Mouse (Mus musculus) T-helper 1 cell (primary cell): ENCODE results near the gene 4930426L09Rik.
"Not testable (repeated sequence)": the region's sequence is repeated elsewhere in the genome, so short reads cannot be mapped to it uniquely, and the experiment has no call there.

Experiments used
- in situ Hi-C: fragments of 300-600 bp; cut with MboI, MseI; formaldehyde crosslinking; loops from one replicate; pipeline ENCODE4 v1.15.1; 2025; ENCODE audit warnings: high pct_unique_total_duplicates

4930426L09Rik gene

DNA sequence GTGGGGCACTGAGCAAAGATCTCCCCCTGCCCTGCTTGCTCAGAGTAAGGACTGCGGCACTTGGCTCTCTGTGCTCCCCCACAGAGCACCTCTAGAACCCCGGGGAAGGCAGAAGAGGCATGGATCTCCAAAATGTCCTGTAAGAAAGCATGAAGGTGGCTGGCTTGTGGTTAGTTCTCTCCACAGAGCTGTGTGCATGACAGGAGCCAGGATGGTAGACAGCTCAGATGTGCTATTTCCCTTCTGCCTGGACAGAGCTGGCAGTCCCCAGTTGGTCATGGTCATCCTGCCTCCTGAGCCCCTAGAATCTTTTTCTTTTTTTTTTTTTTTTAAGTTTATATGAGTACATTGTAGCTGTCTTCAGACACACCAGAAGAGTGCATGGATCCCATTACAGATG, 27.7 kb upstream of the 4930426L09Rik start:
- in situ Hi-C loops = no loop called here

DNA sequence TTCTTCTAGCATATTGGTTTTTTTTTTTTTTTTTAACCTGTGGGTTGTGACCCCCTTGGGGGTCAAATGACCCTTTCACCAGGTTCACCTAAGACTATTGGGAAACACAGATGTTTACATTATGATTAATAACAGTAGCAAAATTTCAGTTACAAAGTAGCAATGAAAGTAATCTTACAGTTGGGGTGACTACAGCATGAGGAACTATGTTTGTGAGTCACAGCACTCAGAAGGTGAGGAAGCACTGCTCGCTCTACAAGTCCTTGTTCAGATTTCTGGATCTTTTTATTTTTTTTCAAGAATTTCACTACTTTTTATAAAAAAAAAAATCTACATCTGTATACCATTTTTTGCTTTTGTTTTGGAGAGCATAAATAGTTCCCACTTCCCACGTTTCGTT, 26.6 kb upstream of the 4930426L09Rik start:
- in situ Hi-C loops = no loop called here

DNA sequence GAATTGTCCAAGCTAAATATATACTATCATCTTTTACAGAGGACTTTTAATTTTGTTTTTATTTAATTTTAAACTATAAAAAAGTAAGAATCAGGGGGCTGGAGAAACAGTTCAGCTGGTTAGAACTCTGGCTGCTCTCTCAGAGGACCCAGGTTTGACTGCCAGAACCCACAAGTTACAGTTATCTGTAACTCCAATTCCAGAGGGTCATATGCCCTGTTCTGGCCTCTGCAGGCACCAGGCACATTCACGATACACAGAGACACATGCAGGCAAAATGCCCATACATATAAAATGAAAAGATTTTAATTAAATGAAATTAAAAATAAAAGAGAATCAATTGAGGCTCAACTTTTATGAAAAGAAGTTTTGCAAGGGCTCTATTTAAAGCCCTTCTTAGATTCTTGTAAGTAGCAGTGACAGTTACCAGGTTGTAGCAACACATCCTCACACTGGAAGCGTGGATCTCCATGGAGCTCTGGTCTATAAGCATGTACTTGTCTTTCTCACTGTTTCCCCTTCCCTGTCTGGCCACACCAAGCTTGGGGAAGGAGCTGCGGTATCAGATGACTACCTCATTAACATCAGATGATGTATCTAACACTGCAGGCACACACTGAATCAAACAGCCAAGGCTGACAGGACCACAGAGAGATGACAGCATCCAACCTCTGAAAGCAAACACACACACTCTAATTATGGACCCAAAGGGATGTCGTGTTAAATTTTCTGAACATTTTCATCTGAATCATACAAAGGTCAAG, 23.1 kb upstream of the 4930426L09Rik start:
- in situ Hi-C loops = no loop called here

DNA sequence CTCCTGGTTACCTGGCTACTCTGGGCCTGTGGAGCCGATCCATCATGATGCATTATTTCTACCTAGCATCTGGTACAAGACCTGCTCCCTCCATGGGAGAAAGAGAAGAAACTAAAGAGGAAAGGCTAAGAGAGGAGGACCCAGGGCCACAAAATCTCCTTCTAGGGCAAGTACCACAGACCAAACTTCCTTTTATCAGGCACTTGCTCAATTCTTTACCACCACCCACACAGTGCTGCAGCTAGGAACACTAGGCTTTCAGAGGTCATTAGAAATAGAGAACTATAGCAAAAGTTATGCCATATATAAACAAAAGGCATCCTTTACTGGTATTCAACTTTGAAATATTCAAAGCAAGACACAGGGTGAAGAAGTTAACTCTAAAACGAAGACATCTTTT, 22.0 kb upstream of the 4930426L09Rik start:
- in situ Hi-C loops = no loop called here

DNA sequence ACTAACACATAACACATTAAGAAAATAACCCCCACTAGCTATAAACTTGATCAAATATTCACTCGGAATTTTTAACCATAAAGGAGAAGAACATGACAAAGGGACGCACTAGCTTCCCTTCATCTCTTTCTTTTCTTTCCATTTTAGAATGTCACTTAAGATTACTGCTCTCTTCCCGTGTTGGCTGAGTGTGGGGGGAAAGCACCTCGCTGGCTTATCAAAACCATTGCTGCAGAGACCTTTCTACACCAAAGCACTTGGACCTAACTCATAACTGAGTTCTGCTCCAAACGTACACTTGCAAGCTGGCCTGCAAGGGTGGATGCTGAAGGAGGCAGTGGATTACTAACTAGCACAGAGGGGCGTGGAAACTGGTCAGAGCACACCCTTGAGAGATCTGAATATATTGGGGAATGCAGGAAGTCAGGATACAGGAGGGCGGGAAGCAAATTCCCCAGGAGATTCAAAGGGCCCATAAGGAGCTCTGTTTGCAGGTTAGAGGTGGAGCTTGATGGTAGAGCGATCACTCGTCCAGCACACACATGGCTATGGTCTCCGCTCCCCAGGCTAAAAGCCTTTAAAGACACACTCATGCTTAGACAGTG, 20.8 kb upstream of the 4930426L09Rik start:
- in situ Hi-C loops = no loop called here

DNA sequence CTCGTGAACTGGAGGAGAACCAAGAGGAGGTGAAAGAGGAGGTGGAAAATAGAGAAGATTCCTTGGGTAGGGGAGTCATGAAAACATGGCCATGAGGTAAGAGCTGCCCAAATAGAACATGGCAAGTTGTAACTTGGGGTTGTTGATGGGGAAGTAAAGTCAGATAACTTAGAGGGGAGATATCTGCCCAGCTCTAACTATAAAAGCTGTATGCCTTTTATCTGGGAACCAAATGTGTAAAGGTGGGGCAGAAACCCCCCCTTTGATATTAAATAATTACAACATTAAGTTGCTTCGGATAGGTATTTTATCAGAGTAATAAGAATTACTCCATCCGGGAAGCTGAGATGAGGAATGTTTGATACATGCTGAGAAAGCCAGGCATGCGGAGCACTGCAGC, 19.1 kb upstream of the 4930426L09Rik start:
- in situ Hi-C loops = no loop called here

DNA sequence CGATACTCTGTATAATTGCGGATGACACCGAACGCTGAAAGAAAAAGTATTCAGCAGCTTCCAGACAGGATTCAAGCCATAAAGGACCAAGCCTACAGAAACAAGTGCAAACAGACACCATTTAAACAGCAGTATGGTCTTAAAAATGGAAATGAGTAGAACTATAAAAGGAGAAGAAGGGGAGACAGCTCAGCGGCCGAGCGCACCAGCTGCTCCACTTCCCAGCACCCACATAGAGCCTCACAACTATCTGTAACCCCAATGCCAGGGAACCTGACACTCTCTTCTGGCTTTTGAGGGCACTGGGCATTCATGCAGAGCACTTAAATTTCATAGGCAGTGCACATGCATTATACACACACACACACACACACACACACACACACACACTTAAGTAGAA, 18.5 kb upstream of the 4930426L09Rik start:
- in situ Hi-C loops = no loop called here

DNA sequence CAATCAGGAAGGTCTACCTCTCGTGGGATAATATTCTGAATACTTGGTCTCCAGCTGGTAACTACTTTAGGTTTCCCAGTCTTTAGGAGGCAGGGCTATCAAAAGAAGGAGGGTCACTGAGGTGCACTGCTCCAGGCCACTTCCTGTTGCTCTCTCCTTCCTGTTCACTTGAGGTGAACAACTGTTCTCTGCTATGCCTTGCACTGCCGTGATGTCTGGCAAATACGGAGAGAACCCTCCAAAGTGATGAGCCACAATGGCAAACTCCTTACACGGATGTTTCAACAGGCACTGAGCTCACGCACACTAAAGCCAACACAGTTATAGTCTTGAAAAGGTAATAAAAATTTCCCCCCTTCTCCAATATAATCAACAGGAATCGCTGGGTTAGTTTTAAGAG, 15.6 kb upstream of the 4930426L09Rik start:
- in situ Hi-C loops = no loop called here

DNA sequence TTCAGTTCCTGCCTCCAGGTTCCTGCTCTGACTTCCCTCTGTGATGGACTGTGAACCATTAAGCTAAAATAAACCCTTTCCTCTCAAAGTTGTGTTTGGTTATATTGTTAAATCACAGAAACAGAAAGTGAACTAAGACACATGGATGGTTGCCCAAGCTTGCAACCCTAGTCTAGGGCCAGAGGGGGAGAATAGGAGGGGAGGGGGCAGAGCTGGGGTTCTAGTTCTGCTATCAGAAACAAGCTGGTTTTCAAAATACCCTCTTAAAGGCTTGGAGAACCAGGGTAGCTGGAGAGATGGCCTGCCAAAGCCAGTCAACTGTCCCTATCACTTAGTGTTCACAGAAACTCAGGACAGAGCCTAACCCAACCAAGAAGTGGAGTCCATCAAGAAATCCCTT, 14.6 kb upstream of the 4930426L09Rik start:
- in situ Hi-C loops = no loop called here

DNA sequence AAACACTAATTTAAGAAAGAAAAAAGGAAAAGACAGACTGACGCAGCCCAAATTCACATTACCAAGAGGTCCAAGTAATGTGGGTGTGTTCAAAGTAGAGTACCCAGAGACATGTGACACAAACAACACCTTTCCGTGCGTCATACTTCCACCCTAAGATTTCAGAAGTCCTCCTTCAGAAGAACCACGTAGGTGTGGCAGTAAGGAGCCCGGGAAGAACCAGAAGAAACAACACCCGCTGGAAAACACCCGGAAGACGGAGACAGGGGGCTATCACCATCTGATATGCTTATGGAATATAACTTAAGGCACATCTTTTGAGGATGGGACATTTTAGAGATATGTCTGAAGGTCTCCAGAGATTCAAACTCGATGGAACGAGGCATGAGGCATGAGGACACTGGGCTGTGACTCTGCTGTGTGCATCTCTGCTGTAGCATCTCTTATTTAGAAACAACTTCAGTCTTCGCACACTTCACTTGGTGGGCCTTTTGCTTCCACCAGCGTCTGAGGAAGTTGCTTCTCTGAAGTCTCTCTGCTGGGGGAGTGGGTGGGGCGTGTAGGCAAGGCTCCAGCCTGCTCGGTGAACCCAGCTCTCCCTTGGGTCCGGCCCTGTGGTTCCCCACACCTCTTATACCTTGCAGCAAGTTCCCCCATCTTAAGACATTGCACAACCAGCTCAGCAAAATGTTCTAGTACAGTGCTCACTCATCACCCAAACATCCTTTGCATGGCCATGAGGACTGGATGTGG, 13.9 kb upstream of the 4930426L09Rik start:
- in situ Hi-C loops = no loop called here

DNA sequence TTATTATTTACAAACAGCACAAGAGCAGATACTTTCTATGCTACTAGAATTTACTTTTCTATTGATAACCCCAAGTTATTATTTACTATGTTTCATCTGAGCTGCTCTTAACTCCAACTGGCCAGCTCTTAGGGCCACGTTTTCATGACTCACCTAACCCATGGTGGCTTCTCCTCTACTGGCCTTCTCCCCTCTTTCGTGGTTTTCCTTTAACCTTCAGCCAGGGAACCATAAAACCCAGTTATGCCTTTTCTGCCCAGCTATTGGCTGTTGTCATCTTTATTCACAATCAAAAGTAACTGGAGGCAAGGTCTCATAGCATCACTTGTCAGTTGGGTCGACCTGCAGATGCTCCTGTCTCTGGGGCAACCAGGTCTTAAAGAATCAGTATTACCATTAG, 12.6 kb upstream of the 4930426L09Rik start:
- in situ Hi-C loops = no loop called here

DNA sequence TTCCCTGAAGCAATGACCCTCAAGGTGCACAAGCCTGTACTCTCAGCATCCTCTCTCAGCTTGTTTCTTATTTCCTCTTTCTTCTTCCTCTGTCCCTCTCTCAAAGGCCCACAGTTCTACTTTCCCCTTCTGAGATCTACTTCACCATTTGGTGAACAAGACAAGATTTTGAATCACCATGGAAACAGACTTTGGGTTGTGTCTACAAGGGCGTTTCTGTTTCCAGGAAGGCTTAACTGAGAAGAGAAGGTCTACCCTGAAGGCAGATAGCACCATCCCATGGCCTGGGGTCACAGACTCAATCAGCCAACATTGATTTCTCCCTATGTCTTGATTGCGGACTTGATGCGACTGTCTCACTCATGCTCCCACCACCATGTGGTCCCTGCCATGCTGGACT, 9.3 kb upstream of the 4930426L09Rik start:
- in situ Hi-C loops = no loop called here

DNA sequence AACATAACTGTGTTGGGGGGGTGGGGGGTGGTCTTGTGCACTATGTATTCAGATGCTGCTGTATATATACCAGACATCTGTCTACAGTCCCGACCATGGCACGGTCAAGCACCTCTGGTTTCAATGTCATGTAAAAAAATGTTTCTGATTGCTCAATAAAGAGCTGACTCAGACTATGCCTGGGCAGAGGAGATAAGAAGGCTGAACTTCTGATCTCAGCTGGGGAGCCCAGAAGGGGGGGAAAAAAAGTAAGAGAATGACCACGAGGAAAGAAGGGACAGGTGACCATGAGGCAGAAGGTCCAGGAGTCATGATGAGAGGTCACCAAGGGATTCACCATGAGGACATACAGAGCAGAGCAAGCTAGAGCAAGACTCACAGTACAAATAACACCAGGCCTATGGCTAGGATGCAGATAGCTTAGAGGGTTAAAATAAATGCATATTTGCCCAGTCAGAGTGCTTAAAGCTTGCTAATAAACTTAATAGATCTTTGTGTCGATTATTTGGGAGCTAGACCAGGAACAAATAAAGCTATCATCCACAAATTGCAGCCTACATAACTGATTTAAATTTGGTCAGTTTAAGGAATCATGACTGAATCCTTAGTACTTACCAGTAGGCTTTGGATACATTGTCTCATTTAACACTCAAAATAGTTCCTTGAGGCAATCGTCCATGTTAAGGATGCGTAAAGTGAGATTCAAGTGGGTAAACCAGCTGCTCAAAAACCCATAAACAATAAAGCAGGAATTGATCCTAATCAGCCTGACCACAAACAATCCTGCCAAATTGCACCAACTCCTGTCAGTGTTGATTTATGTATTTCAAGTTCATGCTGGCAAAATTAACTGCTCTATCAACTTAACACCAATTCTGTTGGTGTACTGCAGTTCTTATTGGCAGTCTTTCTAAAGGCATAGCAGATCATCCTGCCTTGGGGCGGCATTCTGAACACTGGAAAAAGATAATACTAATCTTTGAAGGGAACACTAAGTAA, 5.3 kb upstream of the 4930426L09Rik start:
- in situ Hi-C loops = loop anchor here (5.0 kb wide), 1 partner anchor 64 kb away; no protein-coding TSS in a partner anchor

DNA sequence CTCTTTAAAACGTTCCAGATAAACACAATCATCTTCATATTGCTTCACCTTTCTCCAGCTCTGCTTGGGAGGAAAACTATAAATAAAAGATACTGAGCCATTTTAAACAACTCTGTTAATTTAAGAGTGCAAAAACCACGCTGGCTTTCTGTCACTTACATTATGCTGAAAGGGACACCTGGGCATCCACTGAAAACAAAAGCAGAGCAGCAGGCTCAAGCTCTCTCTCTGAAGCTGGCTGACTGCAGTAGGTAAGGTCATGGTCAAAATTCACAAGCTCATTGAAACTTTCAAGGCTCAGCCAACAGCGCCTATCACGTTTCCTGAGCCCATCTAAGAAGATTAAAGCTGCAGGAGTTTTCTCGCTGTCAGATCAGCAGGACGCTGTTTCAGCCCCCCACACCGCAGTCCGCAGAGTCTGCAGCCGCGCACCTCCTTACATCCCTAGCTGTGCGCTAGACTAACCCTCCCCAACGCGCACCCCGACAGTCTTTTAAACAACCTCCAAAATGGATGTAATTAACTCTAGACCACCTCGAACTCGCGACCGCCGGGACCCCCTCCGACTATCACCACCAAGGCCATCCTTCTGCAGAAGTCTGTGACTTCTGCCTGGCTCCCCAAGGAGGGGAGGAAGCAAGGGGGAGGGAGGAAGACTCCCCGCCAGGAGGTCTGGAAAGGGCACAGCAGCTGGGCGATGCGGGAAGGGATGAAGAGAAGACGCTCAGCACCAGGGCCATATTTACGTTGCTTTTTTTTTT, 1.5 kb upstream of the 4930426L09Rik start:
- in situ Hi-C loops = no loop called here

DNA sequence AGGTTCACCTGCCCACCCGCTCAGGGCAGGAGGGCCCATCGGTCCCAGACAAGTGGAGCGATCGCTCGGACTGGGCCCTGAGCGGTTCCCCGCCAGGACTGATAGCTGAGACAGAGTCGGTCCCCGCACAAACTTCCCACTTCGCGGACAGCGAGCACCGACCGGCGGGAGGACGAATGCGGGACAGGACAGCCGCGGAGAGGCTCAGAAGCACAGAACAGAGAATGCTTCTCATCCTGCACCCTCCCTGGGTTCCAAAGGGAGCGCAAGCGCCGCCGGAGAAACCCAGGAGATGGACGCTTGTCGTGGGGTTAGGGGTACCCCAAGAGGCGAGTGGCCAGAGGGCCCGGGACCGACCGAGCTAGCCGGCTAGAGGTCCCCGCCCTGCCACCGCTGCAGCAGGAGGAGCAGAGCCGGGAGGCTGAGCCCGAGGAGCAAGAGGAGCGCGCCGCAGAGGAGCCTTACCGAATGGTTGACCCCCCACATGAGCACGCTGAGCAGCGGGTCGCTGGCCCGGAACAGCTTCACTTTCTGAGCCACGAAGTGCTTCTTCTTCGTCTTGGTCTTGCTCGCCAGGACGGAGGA, 664 bp upstream of the 4930426L09Rik start:
- in situ Hi-C loops = no loop called here

DNA sequence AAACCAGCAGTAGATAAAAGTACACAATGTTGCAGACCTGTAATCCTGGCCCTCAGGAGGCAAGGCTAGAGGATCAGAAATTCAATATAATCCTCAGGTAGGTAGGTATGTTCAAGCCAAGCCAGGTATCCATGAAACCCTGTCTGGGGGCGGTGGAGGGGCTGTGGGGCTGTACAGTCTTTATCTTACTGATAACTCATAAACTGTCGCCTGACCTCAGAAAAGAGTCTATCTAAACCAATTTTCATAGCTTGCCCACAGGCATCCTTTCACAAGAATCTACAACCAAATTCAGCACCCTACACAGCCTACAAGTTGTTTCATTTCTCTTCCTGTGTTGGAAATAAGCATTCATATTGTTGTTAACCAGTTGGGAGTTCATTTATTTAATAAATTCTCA, 1.3 kb downstream of the 4930426L09Rik start:
- in situ Hi-C loops = no loop called here

DNA sequence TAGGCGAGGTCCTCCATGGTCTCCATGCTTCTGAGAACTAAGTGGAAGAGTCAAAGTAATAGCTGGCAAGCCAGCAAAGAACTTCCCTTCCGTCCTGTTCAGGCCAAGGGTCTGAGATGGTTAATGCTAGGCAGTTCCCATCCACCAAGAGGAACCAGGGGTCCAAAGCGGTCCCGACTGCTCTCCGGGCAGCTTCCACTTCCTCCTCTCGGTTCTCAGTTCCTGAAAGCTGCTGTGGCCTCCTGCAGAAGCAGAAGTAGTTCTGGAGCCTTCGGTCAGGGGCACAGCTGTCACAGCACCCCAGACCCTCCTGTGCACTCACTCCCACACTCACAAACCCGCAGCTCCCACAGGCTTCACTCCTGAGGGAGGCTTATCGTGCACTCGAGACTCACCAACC, 6.7 kb downstream of the 4930426L09Rik start:
- in situ Hi-C loops = loop anchor here (10.0 kb wide), 1 partner anchor 340 kb away; no protein-coding TSS in a partner anchor

DNA sequence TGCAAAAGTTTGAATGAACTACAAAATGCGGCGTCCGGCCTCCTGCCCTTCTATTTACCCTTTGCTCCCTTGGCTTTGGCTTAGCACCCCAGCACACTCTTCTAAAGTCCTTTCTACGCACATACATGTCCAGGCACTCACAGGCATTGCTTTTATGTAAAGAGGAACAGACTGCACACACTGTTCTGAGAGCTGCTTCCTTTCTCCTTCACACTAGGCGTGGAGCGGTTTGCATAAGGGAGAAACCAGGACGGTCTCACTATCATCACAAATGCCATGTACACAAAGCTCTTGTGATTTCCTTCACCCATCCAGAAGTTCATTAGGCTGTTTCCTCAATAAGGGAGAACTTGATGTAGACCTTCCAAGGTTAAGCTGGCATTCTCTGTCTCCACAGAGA, 8.0 kb downstream of the 4930426L09Rik start:
- in situ Hi-C loops = loop anchor here (10.0 kb wide), 1 partner anchor 339 kb away; no protein-coding TSS in a partner anchor

DNA sequence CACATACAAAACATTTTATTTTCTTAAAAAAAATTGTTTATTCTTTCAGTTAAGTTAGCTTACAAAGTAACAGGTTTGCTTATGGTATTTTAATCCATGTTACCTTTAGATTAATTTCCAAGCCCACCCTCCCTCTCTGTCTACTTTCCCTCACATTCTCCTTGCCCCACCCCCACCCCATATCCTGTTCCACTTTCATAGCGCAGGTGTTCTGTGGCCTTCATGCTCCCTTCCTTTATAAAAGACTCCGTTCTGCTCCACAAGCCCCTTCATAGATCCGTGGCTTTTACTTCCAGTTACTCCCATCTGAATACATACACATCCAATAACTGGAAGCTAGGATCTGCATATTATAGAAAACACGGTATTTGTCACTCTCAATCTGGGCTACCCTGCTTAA, 9.4 kb downstream of the 4930426L09Rik start:
- in situ Hi-C loops = loop anchor here (10.0 kb wide), 1 partner anchor 337 kb away; no protein-coding TSS in a partner anchor

DNA sequence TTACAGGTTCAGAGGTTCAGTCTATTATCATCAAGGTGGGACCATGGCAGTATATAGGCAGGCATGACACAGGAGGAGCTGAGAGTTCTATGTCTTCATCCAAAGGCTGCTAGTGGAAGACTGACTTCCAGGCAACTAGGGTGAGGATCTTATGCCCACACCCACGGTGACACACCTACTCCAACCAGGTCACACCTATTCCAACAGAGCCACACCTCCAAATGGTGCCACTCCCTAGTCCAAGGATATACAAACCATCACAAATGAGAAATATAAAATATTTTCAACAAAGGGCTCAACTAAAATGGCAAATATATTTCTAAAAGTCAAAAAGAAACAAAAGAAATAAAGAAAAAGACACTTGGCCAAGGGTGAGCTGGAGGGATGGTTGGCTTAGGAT, 12.4 kb downstream of the 4930426L09Rik start:
- in situ Hi-C loops = not testable (repeated sequence)
